Mouse (Mus musculus): ENCODE measurements around the gene Hddc2.
"Not testable (repeated sequence)": the region's sequence is repeated elsewhere in the genome, so short reads cannot be mapped to it uniquely, and the experiment has no call there.

Gene Hddc2

DNA sequence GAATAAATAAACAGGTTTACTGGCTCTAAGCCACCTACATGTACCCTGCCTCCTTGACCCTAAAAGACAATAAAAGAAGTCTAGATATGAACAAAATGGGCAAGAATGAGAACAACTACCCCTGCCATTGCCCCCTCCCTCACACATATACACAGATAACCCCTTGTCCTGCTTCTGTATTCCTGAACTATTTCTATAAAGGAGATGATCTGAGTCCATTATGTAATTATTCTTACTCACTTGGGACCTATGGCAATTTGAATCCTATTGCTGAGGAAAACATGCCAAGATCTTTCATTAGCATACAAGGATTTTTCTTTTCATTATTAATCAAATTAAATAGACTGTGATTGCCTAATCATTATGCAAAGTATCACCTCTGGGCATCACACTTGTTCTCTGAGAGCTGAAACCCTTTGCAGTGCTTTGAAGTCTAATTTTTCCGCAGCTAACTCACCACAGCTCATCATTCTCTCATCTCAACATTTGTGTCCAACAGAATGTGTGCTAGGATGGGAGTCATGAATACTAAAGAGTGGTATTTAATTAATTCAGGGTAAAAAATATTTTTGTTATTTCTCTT, 39.8 kb downstream of the Hddc2 start:
- in situ Hi-C loops (cut with MboI; ENCODE audit: low sequenced_read_pairs) = no loop called here

DNA sequence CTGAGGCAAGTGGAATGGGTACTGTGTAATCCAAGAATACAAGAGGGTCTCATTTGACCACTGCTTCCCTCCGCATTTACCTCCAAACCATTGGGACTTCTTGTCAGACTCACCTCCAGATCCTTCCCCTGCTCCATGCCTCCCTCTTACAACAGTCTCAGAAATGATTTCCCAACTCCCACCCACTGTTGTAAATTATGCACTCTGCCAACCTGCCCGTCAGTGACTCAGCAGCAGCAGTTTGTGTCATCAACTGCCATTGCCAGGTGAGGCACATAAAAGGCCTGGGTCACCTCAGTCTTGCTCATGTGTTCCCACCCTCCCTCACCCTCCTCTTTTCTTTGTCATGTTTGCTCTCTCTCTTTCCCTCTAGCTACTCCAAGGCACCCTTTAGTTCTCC, 41.0 kb downstream of the Hddc2 start:
- in situ Hi-C loops (cut with MboI; ENCODE audit: low sequenced_read_pairs) = no loop called here

DNA sequence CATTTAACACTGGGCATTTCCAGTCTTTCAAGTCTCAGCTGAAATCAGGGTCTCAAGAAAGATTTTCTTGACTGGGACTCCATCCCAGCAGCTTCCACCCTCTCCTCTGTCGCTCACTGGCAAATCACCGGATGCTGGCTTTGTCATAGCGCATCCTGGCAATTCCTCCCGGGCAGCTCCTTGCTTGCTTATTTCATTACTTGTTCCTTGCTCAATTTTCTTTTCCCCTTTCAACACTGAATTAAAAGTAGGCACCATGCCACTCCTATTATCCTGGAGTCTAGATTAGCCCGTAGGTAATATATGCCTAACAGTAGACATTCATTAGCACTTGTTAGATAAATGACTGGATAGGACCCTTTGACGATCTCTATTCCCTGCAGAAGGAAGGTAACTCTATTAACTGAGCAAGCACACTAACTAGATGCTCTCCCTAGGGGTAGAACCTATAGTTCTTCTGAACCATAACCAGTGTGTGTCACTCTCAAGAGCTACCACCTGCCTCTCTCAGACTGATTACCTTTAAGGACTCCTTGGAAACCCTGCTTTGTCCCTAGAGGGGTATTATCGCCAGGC, 41.8 kb downstream of the Hddc2 start:
- in situ Hi-C loops (cut with MboI; ENCODE audit: low sequenced_read_pairs) = no loop called here

DNA sequence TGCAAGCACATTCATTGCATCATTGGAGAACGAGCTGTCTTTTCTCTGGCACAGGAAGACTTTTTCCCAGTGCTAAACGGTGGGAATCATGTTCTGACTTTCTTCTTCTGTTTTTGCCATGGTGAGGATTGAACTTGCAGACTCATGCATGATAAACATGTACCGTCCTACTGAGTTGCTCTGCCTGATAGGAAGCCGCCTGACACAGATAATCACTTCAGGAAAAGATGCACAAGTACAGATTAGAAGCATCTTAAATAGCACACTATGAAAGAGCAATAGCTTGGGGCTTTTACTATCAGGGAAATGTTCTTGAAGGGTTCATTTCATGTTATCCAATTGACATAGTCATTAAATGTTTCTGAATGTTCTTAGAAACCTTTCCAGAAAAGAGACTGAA, 46.6 kb downstream of the Hddc2 start:
- in situ Hi-C loops (cut with MboI; ENCODE audit: low sequenced_read_pairs) = no loop called here

DNA sequence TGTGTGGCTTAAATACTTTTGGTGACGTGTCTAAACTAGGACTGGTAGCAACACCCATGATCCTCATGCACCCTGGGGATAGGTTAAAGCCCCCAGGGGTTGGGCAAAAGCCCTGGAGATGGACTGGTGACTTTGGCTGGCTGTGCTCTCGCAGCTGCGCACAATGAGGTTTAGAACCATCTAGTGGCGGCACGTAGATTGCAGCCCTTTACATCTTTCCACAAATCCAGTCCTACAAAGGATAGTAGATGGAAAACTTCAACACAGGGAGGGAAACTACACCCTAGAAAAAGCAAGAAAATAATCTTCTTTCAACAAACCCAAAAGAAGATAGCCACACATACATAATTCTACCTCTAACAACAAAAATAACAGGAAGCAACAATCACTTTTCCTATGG, 57.0 kb downstream of the Hddc2 start:
- in situ Hi-C loops (cut with MboI; ENCODE audit: low sequenced_read_pairs) = not testable (repeated sequence)
